Mouse (Mus musculus): ENCODE data around the gene Olfr1145.

The Olfr1145 gene

GRCm38 (mm10) chr2:87809522-87809921 is at the start of gene Olfr1145:
TSS of gene Olfr1145 (plus strand) at chr2:87809822.
- no peak for DNase-seq

GRCm38 (mm10) chr2:87776143-87776542 is 33.5 kb upstream of the Olfr1145 start:
- DNase-seq, result no peak

- DNase-seq, result no peak
Observed at GRCm38 (mm10) chr2:87779183-87779582, 30.4 kb upstream of the Olfr1145 start, which contains the start of gene Olfr152. TSS of gene Olfr152 (plus strand) at chr2:87779483.

GRCm38 (mm10) chr2:87800292-87800691 is 9.3 kb upstream of the Olfr1145 start, which contains the start of gene Olfr1143:
TSS of gene Olfr1143 (plus strand) at chr2:87800592.
- no peak for DNase-seq

- no peak for DNase-seq
Observed at GRCm38 (mm10) chr2:87830233-87830632, 20.6 kb downstream of the Olfr1145 start, which contains the start of gene Olfr1148. TSS of gene Olfr1148 (plus strand) at chr2:87830533.

GRCm38 (mm10) chr2:87843693-87844092 is 34.1 kb downstream of the Olfr1145 start, which contains the start of gene Olfr1150-ps1:
TSS of gene Olfr1150-ps1 (plus strand) at chr2:87843993.
- DNase-seq, result no peak

GRCm38 (mm10) chr2:87855562-87855961 is 45.9 kb downstream of the Olfr1145 start, which contains the start of gene Olfr1151:
TSS of gene Olfr1151 (plus strand) at chr2:87855862.
- no peak for DNase-seq

Data from cerebellum, adult 9-10 months (tissue).